Mouse (Mus musculus): ENCODE data around the gene Dgkq.

GRCm38 (mm10) chr5:108654444-108654990, 15.0 kb downstream of the Dgkq start:
- no peak for TF ChIP-seq CTCF (IDR thresholded peaks at IDR 0.05; ENCODE audit: low read depth, low read length)
- TF ChIP-seq TAL1 (conservative IDR thresholded peaks at IDR 0.05; ENCODE audit: low read depth, low read length): no peak
- no peak for TF ChIP-seq GATA1 (IDR thresholded peaks at IDR 0.05; ENCODE audit: borderline replicate concordance, low read length)
